Mouse (Mus musculus) MEL (cell line): ENCODE measurements around the gene Arhgap19. TPM values are rescaled to one million over a fixed set of nuclear protein-coding genes. Genes with fewer than 3 reads are reported as not detected.

Source experiments
- DNase-seq: peaks from one replicate; pipeline ENCODE4 v3.0.0; 2011; ENCODE audit warnings: low read depth, low spot score
- H3K27ac ChIP-seq: 2 replicates; pipeline ENCODE4 v1.5.1; 2012; ENCODE audit warnings: low read depth, mild to moderate bottlenecking, control low read depth, low read length, moderate library complexity; ENCODE audit not compliant: control insufficient read depth
- H3K27me3 ChIP-seq, 2 experiments: fragments of 150-350 bp in 1 of 2; sonication (generic) in 1 of 2; 2 replicates each; pipeline ENCODE4 v1.6.1; 2012; ENCODE audit warnings: low read length in 2 of 2, mild to moderate bottlenecking in 2 of 2, improper control_type of control experiment in 1 of 2, moderate library complexity in 1 of 2; ENCODE audit not compliant: insufficient read depth in 2 of 2, control insufficient read depth in 1 of 2
- H3K36me3 ChIP-seq, 2 experiments: 2 replicates each; pipeline ENCODE4 v1.6.1; 2012 to 2014; ENCODE audit warnings: low read length in 2 of 2, improper control_type of control experiment in 1 of 2, inconsistent platforms in 1 of 2, mild to moderate bottlenecking in 1 of 2; ENCODE audit not compliant: insufficient read depth in 2 of 2, control insufficient read depth in 1 of 2
- H3K4me1 ChIP-seq, 2 experiments: fragments of 150-350 bp in 1 of 2; sonication (generic) in 1 of 2; 2 replicates each; pipeline ENCODE4 v1.6.1; 2012; ENCODE audit warnings: low read length in 2 of 2, improper control_type of control experiment in 1 of 2, mild to moderate bottlenecking in 1 of 2; ENCODE audit not compliant: insufficient read depth in 2 of 2, control insufficient read depth in 1 of 2
- H3K4me3 ChIP-seq, 2 experiments: fragments of 150-350 bp in 1 of 2; sonication (generic) in 1 of 2; 2 replicates each; pipeline ENCODE4 v1.5.1; 2012; ENCODE audit warnings: low read depth in 2 of 2, low read length in 2 of 2, mild to moderate bottlenecking in 2 of 2, moderate library complexity in 2 of 2, control low read depth in 1 of 2, improper control_type of control experiment in 1 of 2; ENCODE audit not compliant: control insufficient read depth in 1 of 2, insufficient read depth in 1 of 2
- H3K79me2 ChIP-seq: 2 replicates; pipeline ENCODE4 v1.6.1; 2012; ENCODE audit warnings: mild to moderate bottlenecking, low read length, moderate library complexity; ENCODE audit not compliant: control insufficient read depth, poor library complexity, insufficient read depth
- H3K9ac ChIP-seq: 2 replicates; pipeline ENCODE4 v1.6.1; 2012; ENCODE audit warnings: low read depth, mild to moderate bottlenecking, control low read depth, low read length, moderate library complexity; ENCODE audit not compliant: control insufficient read depth, poor library complexity, severe bottlenecking
- H3K9me3 ChIP-seq: fragments of 150-350 bp; sonication (generic); replicated peaks from 2 replicates; pipeline ENCODE4 v1.6.1; 2012; ENCODE audit warnings: mild to moderate bottlenecking, low read length, improper control_type of control experiment, moderate library complexity; ENCODE audit not compliant: insufficient read depth
- BHLHE40 ChIP-seq: IDR thresholded peaks from 2 replicates; pipeline ENCODE4 v1.6.1; 2012; ENCODE audit warnings: low read depth, mild to moderate bottlenecking, inconsistent platforms, low read length, improper control_type of control experiment, borderline replicate concordance
- CHD1 ChIP-seq: IDR thresholded peaks from 2 replicates; pipeline ENCODE4 v1.6.1; 2012; ENCODE audit warnings: low read depth, mild to moderate bottlenecking, inconsistent platforms, low read length, improper control_type of control experiment
- CHD2 ChIP-seq: IDR thresholded peaks from 2 replicates; pipeline ENCODE4 v1.6.1; 2011; ENCODE audit warnings: low read length, improper control_type of control experiment
- CTCF ChIP-seq, 3 experiments: IDR thresholded peaks in 2 of 3; conservative IDR thresholded peaks in 1 of 3; 2 replicates each; pipeline ENCODE4 v1.5.1; 2011 to 2012; ENCODE audit warnings: low read length in 3 of 3, low read depth in 2 of 3, mild to moderate bottlenecking in 2 of 3, improper control_type of control experiment in 1 of 3, inconsistent platforms in 1 of 3, mixed read lengths in 1 of 3, moderate library complexity in 1 of 3; ENCODE audit not compliant: control insufficient read depth in 1 of 3, insufficient read depth in 1 of 3, poor library complexity in 1 of 3, severe bottlenecking in 1 of 3
- E2F4 ChIP-seq: IDR thresholded peaks from 2 replicates; pipeline ENCODE4 v1.6.1; 2011; ENCODE audit warnings: low read depth, low read length, improper control_type of control experiment, borderline replicate concordance
- ELF1 ChIP-seq: IDR thresholded peaks from 2 replicates; pipeline ENCODE4 v1.6.1; 2014; ENCODE audit warnings: low read depth, mild to moderate bottlenecking, inconsistent platforms, low read length, improper control_type of control experiment, moderate library complexity
- EP300 ChIP-seq, 2 experiments: IDR thresholded peaks; 2 replicates each; pipeline ENCODE4 v1.6.1; 2011; ENCODE audit warnings: improper control_type of control experiment in 2 of 2, low read length in 2 of 2, low read depth in 1 of 2, mild to moderate bottlenecking in 1 of 2
- ETS1 ChIP-seq: IDR thresholded peaks from 2 replicates; pipeline ENCODE4 v1.6.1; 2012; ENCODE audit warnings: low read depth, mild to moderate bottlenecking, inconsistent platforms, low read length, improper control_type of control experiment, moderate library complexity
- GABPA ChIP-seq: IDR thresholded peaks from 2 replicates; pipeline ENCODE4 v1.6.1; 2012; ENCODE audit warnings: low read depth, mild to moderate bottlenecking, inconsistent platforms, low read length, improper control_type of control experiment, moderate library complexity
- GATA1 ChIP-seq: IDR thresholded peaks from 2 replicates; pipeline ENCODE4 v1.6.1; 2011; ENCODE audit warnings: low read depth, low read length, improper control_type of control experiment
- HCFC1 ChIP-seq: IDR thresholded peaks from 2 replicates; pipeline ENCODE4 v1.6.1; 2012; ENCODE audit warnings: low read depth, mild to moderate bottlenecking, inconsistent platforms, low read length, improper control_type of control experiment, moderate library complexity
- JUND ChIP-seq: IDR thresholded peaks from 2 replicates; pipeline ENCODE4 v1.6.1; 2011; ENCODE audit warnings: low read depth, mild to moderate bottlenecking, improper control_type of control experiment, low read length
- KAT2A ChIP-seq: conservative IDR thresholded peaks from 2 replicates; pipeline ENCODE4 v1.6.1; 2012; ENCODE audit warnings: low read depth, low read length, improper control_type of control experiment, inconsistent platforms
- MAX ChIP-seq: IDR thresholded peaks from 2 replicates; pipeline ENCODE4 v1.6.1; 2011; ENCODE audit warnings: low read length, improper control_type of control experiment
- MAZ ChIP-seq: IDR thresholded peaks from 2 replicates; pipeline ENCODE4 v1.6.1; 2012; ENCODE audit warnings: low read depth, mild to moderate bottlenecking, inconsistent platforms, low read length, improper control_type of control experiment
- MEF2A ChIP-seq: IDR thresholded peaks from 2 replicates; pipeline ENCODE4 v1.6.1; 2014; ENCODE audit warnings: low read depth, mild to moderate bottlenecking, inconsistent platforms, low read length, improper control_type of control experiment; ENCODE audit not compliant: poor library complexity, insufficient replicate concordance, severe bottlenecking; ENCODE audit errors: extremely low read depth
- MXI1 ChIP-seq: IDR thresholded peaks from 2 replicates; pipeline ENCODE4 v1.6.1; 2011; ENCODE audit warnings: mild to moderate bottlenecking, low read depth, low read length, improper control_type of control experiment
- MYB ChIP-seq: IDR thresholded peaks from 2 replicates; pipeline ENCODE4 v1.6.1; 2011; ENCODE audit warnings: mild to moderate bottlenecking, low read depth, low read length, improper control_type of control experiment
- NELFE ChIP-seq: IDR thresholded peaks from 2 replicates; pipeline ENCODE4 v1.6.1; 2011; ENCODE audit warnings: low read depth, low read length, improper control_type of control experiment
- NRF1 ChIP-seq: IDR thresholded peaks from 2 replicates; pipeline ENCODE4 v1.6.1; 2014; ENCODE audit warnings: low read depth, mild to moderate bottlenecking, inconsistent platforms, low read length, improper control_type of control experiment, moderate library complexity; ENCODE audit not compliant: poor library complexity, insufficient read depth, severe bottlenecking
- POLR2AphosphoS5 ChIP-seq: IDR thresholded peaks from 2 replicates; pipeline ENCODE4 v1.6.1; 2012; ENCODE audit warnings: low read depth, borderline replicate concordance, mild to moderate bottlenecking, inconsistent platforms, low read length, moderate library complexity, mixed read lengths
- RCOR1 ChIP-seq: IDR thresholded peaks from 2 replicates; pipeline ENCODE4 v1.6.1; 2012; ENCODE audit warnings: low read depth, mild to moderate bottlenecking, inconsistent platforms, low read length, improper control_type of control experiment
- SIN3A ChIP-seq: IDR thresholded peaks from 2 replicates; pipeline ENCODE4 v1.6.1; 2012; ENCODE audit warnings: low read length, improper control_type of control experiment, inconsistent platforms
- SMC3 ChIP-seq: IDR thresholded peaks from 2 replicates; pipeline ENCODE4 v1.6.1; 2011; ENCODE audit warnings: low read depth, low read length, improper control_type of control experiment
- UBTF ChIP-seq: IDR thresholded peaks from 2 replicates; pipeline ENCODE4 v1.6.1; 2012; ENCODE audit warnings: low read depth, mild to moderate bottlenecking, inconsistent platforms, low read length, improper control_type of control experiment, moderate library complexity, borderline replicate concordance; ENCODE audit not compliant: insufficient read depth
- USF1 ChIP-seq: IDR thresholded peaks from 2 replicates; pipeline ENCODE4 v1.6.1; 2014; ENCODE audit warnings: low read depth, mild to moderate bottlenecking, inconsistent platforms, low read length, improper control_type of control experiment, moderate library complexity
- ZC3H11A ChIP-seq: IDR thresholded peaks from 2 replicates; pipeline ENCODE4 v1.6.1; 2012; ENCODE audit warnings: low read depth, mild to moderate bottlenecking, inconsistent platforms, low read length, improper control_type of control experiment
- ZNF384 ChIP-seq: IDR thresholded peaks from 2 replicates; pipeline ENCODE4 v1.6.1; 2012; ENCODE audit warnings: low read depth, mild to moderate bottlenecking, inconsistent platforms, low read length, improper control_type of control experiment
- polyA plus RNA-seq, 2 experiments: library from polyadenylated mRNA; stranded (reverse) in 1 of 2; unstranded in 1 of 2; fragments of >175 nt in 1 of 2; fragments of >200 nt in 1 of 2; gene quantifications; 2 replicates each; pipeline versions ENCODE4 v1.2.1 to v1.2.4; 2012; ENCODE audit warnings: low replicate concordance in 2 of 2, low read depth in 1 of 2; ENCODE audit not compliant: insufficient read length in 2 of 2, insufficient read depth in 1 of 2, missing spikeins in 1 of 2
- total RNA-seq: library from RNA; depleted of rRNA; stranded (reverse); fragments of 300-350 nt; gene quantifications from 2 replicates; pipeline ENCODE4 v1.2.3, GENCODE M21; 2012

The Arhgap19 gene
- total and polyA plus RNA-seq, 3 experiments: 47.5 to 67.9 TPM; not detected in 1

GRCm38 (mm10) chr19:41828941-41829340 is 27.1 kb upstream of the Arhgap19 start:
- H3K79me2 ChIP-seq: peaks cover 31% of the 10 kb centered on the region
- H3K4me1 ChIP-seq: peaks cover 16 to 38% of the 10 kb centered on the region in 2 experiments
- peak overlapping the region; percentile 95 for H3K9ac ChIP-seq
- H3K9me3 ChIP-seq: no peaks in the 10 kb centered on the region
- DNase-seq: no peak
- H3K27ac ChIP-seq: peak overlapping the region; percentile 94
- peaks cover 0 to 33% of the 10 kb centered on the region in 2 experiments; a peak in 2 of 4 replicates for H3K36me3 ChIP-seq
- H3K27me3 ChIP-seq: no peaks in the 10 kb centered on the region
- H3K4me3 ChIP-seq: peak overlapping the region; percentile 76 to 78
- TF ChIP-seq GATA1 (no peak), MXI1 (no peak), POLR2AphosphoS5 (no peak), NRF1 (no peak), BHLHE40 (no peak), EP300 (IDR thresholded peaks at IDR 0.05; ENCODE audit: low read depth in 1 of 2, low read length in 2 of 2) (no peak), KAT2A (no peak), E2F4 (no peak), CTCF (IDR thresholded peaks at IDR 0.05 in 2 of 3, conservative IDR thresholded peaks at IDR 0.05 in 1 of 3; ENCODE audit: control insufficient read depth in 1 of 3, insufficient read depth in 1 of 3, low read depth in 2 of 3, low read length in 3 of 3, poor library complexity in 1 of 3, severe bottlenecking in 1 of 3) (no peak), JUND (no peak), MYB (no peak), ZC3H11A (no peak)

- Histone ChIP-seq H3K4me3 (no peak overlapping the region), H3K4me1 (peaks cover 18 to 30% of the 10 kb centered on the region in 2 experiments), H3K27ac (no peak overlapping the region), H3K79me2 (peaks cover 17% of the 10 kb centered on the region), H3K36me3 (peaks cover 0 to 32% of the 10 kb centered on the region in 2 experiments; a peak in 2 of 4 replicates), H3K27me3 (no peaks in the 10 kb centered on the region), H3K9me3 (no peaks in the 10 kb centered on the region), H3K9ac (no peak overlapping the region)
- TF ChIP-seq MAZ (no peak), RCOR1 (peak; percentile 5; the same call in 1 of the 2 replicates), GABPA (no peak), MYB (no peak), SMC3 (no peak), CTCF (IDR thresholded peaks at IDR 0.05 in 2 of 3, conservative IDR thresholded peaks at IDR 0.05 in 1 of 3; ENCODE audit: control insufficient read depth in 1 of 3, insufficient read depth in 1 of 3, low read depth in 2 of 3, low read length in 3 of 3, poor library complexity in 1 of 3, severe bottlenecking in 1 of 3) (no peak), UBTF (no peak), GATA1 (no peak), ELF1 (no peak), CHD1 (no peak), SIN3A (no peak), HCFC1 (no peak), NELFE (no peak), ZNF384 (peak; percentile 64), BHLHE40 (no peak), MAX (no peak), CHD2 (no peak), ETS1 (no peak), NRF1 (no peak), KAT2A (no peak), USF1 (no peak), MEF2A (no peak), EP300 (IDR thresholded peaks at IDR 0.05; ENCODE audit: low read depth in 1 of 2, low read length in 2 of 2) (peak in 1 of 2 experiments; percentile 26; a peak in 2 of 4 replicates), MXI1 (peak; percentile 52; the same call in 1 of the 2 replicates)
- DNase-seq: peak; percentile 57
Measured at GRCm38 (mm10) chr19:41826529-41826928, 24.7 kb upstream of the Arhgap19 start.
